Mouse (Mus musculus): ENCODE data around the gene Ptprn2.

Gene Ptprn2

GRCm38 (mm10) chr12:117270199-117270598 is 784.7 kb downstream of the Ptprn2 start:
- DNase-seq = no peak

DNA sequence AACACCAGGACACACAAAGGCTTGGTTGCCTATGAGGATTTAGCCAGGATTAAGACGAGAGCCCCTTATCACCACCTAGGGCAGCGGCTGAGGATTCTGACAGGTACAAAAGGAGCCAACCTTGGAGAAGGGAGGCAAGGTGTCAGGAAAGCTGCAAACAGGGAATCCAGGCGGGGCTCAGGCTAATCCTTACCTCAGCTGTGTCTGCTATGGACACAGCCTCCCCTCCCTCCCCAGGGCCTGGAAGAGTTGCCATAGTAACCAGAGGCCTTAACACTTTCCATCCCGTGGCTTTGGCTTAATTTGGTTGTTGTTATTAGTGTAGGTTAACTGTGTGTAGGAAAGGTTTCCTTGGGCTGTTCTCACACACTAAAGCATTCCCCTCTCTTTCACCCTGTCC is 787.6 kb downstream of the Ptprn2 start:
- no peak for DNase-seq

DNA sequence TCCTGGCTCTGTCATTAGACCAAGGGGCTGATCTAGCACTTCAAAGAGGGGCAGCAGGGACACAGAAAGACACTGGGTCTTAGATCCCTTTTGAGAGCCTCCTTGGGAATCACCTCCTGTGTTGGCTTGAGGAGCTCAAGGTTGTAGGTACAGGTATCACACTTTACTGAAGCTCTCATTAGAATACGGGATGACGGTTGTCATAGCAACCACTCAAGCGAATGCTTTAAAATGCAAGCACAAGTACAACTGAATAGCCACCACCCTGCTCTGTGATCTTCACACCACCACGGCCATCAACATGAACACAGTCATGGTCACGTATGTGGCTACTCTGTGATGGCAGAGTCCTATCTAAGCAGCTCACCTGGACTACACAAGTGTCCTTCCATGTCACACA is 789.1 kb downstream of the Ptprn2 start:
- DNase-seq = no peak

GRCm38 (mm10) chr12:117280790-117281189 is 795.3 kb downstream of the Ptprn2 start:
- no peak for DNase-seq

DNA sequence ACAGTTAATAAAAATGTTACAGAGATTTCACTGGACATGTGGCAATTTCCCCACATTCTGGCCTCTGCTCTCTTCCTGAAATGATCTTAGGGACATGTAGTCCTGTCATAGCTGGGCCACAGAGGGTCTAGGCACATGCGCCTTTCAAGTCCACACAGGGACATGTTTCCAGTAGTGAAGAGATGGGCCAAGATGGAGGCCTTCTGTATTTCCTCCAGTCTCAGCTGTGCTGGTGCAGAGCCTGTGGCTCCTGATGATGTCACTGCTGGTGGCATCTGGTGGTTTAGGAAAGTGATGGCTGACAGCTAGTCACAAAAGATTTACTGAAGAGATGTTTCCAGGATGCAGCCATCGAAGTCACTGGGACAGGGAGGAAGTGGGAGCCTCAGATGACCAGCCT is 797.1 kb downstream of the Ptprn2 start:
- no peak for DNase-seq

DNA sequence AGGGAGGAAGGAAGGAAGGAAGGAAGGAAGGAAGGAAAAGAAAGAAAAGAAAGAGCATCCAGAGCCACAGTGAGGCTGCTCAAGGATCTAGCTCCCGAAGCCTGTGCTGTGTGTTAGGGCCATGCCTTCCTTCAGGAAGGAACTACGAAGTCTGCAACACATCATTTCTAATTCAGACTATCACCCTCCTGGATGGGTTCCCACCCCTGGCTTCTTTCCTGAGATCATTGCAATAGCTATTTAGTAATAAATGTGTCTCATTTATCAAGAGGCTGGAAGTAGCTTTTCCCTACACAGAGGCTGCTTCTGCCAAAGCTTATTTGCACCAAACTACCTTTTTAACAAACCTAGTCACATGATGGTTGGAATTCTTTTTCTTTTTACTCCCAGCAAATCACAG is 801.9 kb downstream of the Ptprn2 start:
- DNase-seq = no peak

DNA sequence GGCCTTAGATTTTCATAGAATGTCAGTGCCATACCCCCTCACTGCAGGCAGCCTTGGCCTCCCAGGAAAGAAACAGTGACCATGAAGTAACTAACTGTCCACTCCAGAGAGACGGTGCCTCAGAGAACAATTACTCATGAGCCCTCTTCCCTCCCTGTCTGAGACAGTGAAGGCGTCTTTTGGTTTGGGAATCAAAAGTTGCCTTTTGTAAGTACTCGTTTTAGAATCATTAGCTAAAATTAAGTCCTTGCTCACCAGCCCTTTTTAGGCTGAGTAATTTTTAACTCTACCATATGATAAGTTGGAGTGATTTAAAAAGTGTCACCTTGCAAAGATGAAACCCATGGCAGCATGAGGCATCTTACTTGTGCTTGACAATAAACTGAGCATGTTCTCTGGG is 806.4 kb downstream of the Ptprn2 start:
- DNase-seq = no peak

GRCm38 (mm10) chr12:117296792-117297191 is 811.3 kb downstream of the Ptprn2 start:
- no peak for DNase-seq

GRCm38 (mm10) chr12:117299084-117299483 is 813.6 kb downstream of the Ptprn2 start:
- DNase-seq = no peak

DNA sequence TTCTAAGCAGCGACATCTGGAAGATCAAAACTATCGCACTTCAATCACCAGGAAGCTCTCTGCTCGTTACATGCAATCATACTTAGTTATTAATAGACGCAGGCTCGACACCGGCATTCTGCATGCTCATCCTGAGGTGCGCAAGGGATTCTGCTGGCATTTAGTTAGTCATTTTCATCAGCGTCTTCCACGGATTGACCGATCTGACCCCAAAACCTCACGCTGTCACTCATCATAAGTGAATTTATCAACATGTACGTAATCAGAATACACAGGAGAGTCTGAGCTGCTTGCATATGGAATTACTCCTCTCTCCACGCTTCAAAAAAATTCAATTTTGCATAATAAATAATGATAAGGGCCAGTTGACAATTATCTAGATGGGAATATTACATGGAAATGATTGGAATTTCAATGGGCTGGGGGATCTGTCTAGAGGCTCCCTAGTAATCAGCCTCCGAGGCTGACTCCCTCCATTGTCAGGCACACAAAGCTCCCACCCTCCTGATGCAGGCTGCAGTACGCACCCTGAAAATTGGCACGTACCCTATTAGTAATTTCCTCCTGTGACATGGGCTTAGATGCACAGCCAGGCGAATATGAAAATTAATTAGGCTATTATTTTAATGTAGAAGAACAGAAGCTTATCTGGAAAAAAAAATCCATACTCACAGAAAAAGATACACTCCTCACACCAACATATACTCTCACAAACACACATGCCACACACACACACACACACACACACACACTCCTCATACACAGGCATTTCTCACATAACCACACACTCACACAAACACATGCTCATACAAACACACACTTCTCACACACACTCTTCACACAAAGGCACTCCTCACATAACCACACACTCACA is 819.5 kb downstream of the Ptprn2 start:
- DNase-seq = no peak

GRCm38 (mm10) chr12:117305625-117306105 is 820.1 kb downstream of the Ptprn2 start:
- DNase-seq = no peak

GRCm38 (mm10) chr12:117312079-117312478 is 826.6 kb downstream of the Ptprn2 start:
- DNase-seq = no peak

GRCm38 (mm10) chr12:117314987-117315386 is 829.5 kb downstream of the Ptprn2 start:
- DNase-seq = no peak

- DNase-seq = no peak
These were observed 830.1 kb downstream of the Ptprn2 start for GRCm38 (mm10) chr12:117315661-117316060.

GRCm38 (mm10) chr12:117318229-117318628 is 832.7 kb downstream of the Ptprn2 start:
- no peak for DNase-seq

- DNase-seq = no peak
These were observed 837.5 kb downstream of the Ptprn2 start for GRCm38 (mm10) chr12:117323017-117323416.

Measured in liver (tissue).